Mouse (Mus musculus): ENCODE measurements at regions not wholly inside any gene's neighbourhood (a gene's known extent, or its start where the extent isn't known, plus 50 kb on each side); places are given as distances from the start of the nearest gene placed in this dataset.

- no peak for DNase-seq (ENCODE audit: low spot score in 2 of 2)
Measured at GRCm38 (mm10) chr13:41694749-41695419, 89.2 kb downstream of the Tmem170b start.

GRCm38 (mm10) chr13:41696767-41697445 is 91.2 kb downstream of the Tmem170b start:
- no peak for DNase-seq (ENCODE audit: low spot score in 2 of 2)

GRCm38 (mm10) chr13:41701345-41701744 is 95.6 kb downstream of the Tmem170b start:
- no peak for DNase-seq (ENCODE audit: low spot score in 2 of 2)

GRCm38 (mm10) chr13:41701829-41702231 is 96.1 kb downstream of the Tmem170b start:
- no peak for DNase-seq (ENCODE audit: low spot score in 2 of 2)

GRCm38 (mm10) chr13:41703196-41703595 is 97.5 kb downstream of the Tmem170b start:
- DNase-seq (ENCODE audit: low spot score in 2 of 2), result no peak

- DNase-seq (ENCODE audit: low spot score in 2 of 2), result no peak
Measured at GRCm38 (mm10) chr13:41703618-41704017, 97.9 kb downstream of the Tmem170b start.

- DNase-seq (ENCODE audit: low spot score in 2 of 2), result no peak
Measured at GRCm38 (mm10) chr13:41704806-41705205, 99.1 kb downstream of the Tmem170b start.

- DNase-seq (ENCODE audit: low spot score in 2 of 2), result no peak
Measured at GRCm38 (mm10) chr13:41705636-41706035, 99.9 kb downstream of the Tmem170b start.

- DNase-seq (ENCODE audit: low spot score in 2 of 2), result no peak
Measured at GRCm38 (mm10) chr13:41707811-41708210, 102.1 kb downstream of the Tmem170b start.

GRCm38 (mm10) chr13:41709071-41709470 is 103.4 kb downstream of the Tmem170b start:
- DNase-seq (ENCODE audit: low spot score in 2 of 2), result no peak

- peak; percentile 77 to 78 for DNase-seq (ENCODE audit: low spot score in 2 of 2)
Measured at GRCm38 (mm10) chr13:41709475-41710227, 103.9 kb downstream of the Tmem170b start.

GRCm38 (mm10) chr13:41712616-41713015 is 106.9 kb downstream of the Tmem170b start:
- DNase-seq (ENCODE audit: low spot score in 2 of 2), result no peak
